Mouse (Mus musculus) brain, embryonic 14.5 days (tissue): ENCODE measurements around the gene Snrpf. TPM values are rescaled to one million over a fixed set of nuclear protein-coding genes. Genes with fewer than 3 reads are reported as not detected.
A peak's percentile ranks its signal among the peaks of the same experiment; 100 is the strongest.

Experiments
- DNase-seq: peaks from one replicate; pipeline ENCODE4 v3.0.0-alpha.2; 2011; ENCODE audit warnings: low read depth
- CTCF ChIP-seq: fragments of 200-500 bp; IDR thresholded peaks from 2 replicates; pipeline ENCODE4 v1.5.1; 2012; ENCODE audit warnings: inconsistent platforms, mild to moderate bottlenecking, moderate library complexity, borderline replicate concordance; ENCODE audit not compliant: insufficient read depth, insufficient read length; ENCODE audit errors: extremely low read depth
- POLR2A ChIP-seq: fragments of 200-500 bp; IDR thresholded peaks from 2 replicates; pipeline ENCODE4 v1.6.1; 2012; ENCODE audit warnings: mild to moderate bottlenecking, inconsistent platforms, borderline replicate concordance; ENCODE audit not compliant: poor library complexity, insufficient read depth, insufficient read length, severe bottlenecking; ENCODE audit errors: extremely low read depth
- polyA plus RNA-seq: library from polyadenylated mRNA; depleted of rRNA; stranded (reverse); fragments of >200 nt; gene quantifications from 2 replicates; pipeline ENCODE4 v1.2.3, GENCODE M21; 2012

Gene Snrpf
- polyA plus RNA-seq, 1 experiment: 98.9 TPM

GRCm38 (mm10) chr10:93610896-93611295, 21.4 kb upstream of the Snrpf start:
- TF ChIP-seq CTCF (no peak), POLR2A (no peak)
- DNase-seq: no peak

- DNase-seq: no peak
- no peak for TF ChIP-seq POLR2A
- TF ChIP-seq CTCF: no peak
Measured at GRCm38 (mm10) chr10:93609236-93609635, 19.7 kb upstream of the Snrpf start.

GRCm38 (mm10) chr10:93608051-93608450, 18.5 kb upstream of the Snrpf start:
- DNase-seq: peak; percentile 61
- TF ChIP-seq CTCF (peak; percentile 73), POLR2A (no peak)

- TF ChIP-seq POLR2A (no peak), CTCF (no peak)
- DNase-seq: no peak
Measured at GRCm38 (mm10) chr10:93606326-93606725, 16.8 kb upstream of the Snrpf start.

- no peak for DNase-seq
- TF ChIP-seq CTCF (0 out of 2 replicates have a peak, but pooled peaks have one; percentile 2), POLR2A (no peak)
Measured at GRCm38 (mm10) chr10:93603256-93603655, 13.8 kb upstream of the Snrpf start.

- no peak for DNase-seq
- no peak for TF ChIP-seq POLR2A
- TF ChIP-seq CTCF: no peak
Measured at GRCm38 (mm10) chr10:93602309-93602708, 12.8 kb upstream of the Snrpf start.

- DNase-seq: no peak
- TF ChIP-seq CTCF: no peak
- no peak for TF ChIP-seq POLR2A
Measured at GRCm38 (mm10) chr10:93596641-93597040, 7.1 kb upstream of the Snrpf start.

GRCm38 (mm10) chr10:93595831-93596230, 6.3 kb upstream of the Snrpf start:
- no peak for TF ChIP-seq POLR2A
- no peak for TF ChIP-seq CTCF
- DNase-seq: no peak

GRCm38 (mm10) chr10:93594022-93594482, 4.5 kb upstream of the Snrpf start:
- TF ChIP-seq CTCF (peak; percentile 77), POLR2A (peak; percentile 28; the same call in 1 of the 2 replicates)
- DNase-seq: peak; percentile 96

GRCm38 (mm10) chr10:93592456-93592855, 3.0 kb upstream of the Snrpf start:
- no peak for DNase-seq
- TF ChIP-seq CTCF (no peak), POLR2A (no peak)

GRCm38 (mm10) chr10:93588796-93589195, 710 bp downstream of the Snrpf start:
- TF ChIP-seq POLR2A (no peak), CTCF (no peak)
- DNase-seq: peak; percentile 68

GRCm38 (mm10) chr10:93577271-93577886, 12.1 kb downstream of the Snrpf start:
- DNase-seq: peak; percentile 90
- TF ChIP-seq POLR2A: no peak
- peak; percentile 80 for TF ChIP-seq CTCF
